Comparison of ENCODE assay signal across 17 mouse cellular contexts in genomic region chrX:133926760-133927159, GRCm38 (mm10). TPM values are rescaled to one million over a fixed set of nuclear protein-coding genes. Genes with fewer than 3 reads are reported as not detected.
"Had no signal": no experiment of that assay in that cellular context is flagged by ENCODE, and none has a peak within 500 bp of the region (broad histone marks: within the 10 kb centered on the region; RNA-seq: fewer than 3 reads in every experiment).

No protein-coding gene starts in this region.

- H3K9me3 ChIP-seq: neural tube, embryonic 13.5 days; neural tube, embryonic 15.5 days; stomach, embryonic 15.5 days had no signal

- H3K27me3 ChIP-seq: stomach, embryonic 15.5 days had no signal

- H3K9ac ChIP-seq: neural tube, embryonic 13.5 days; neural tube, embryonic 15.5 days; stomach, embryonic 15.5 days had no signal

- H3K4me1 ChIP-seq: neural tube, embryonic 13.5 days; neural tube, embryonic 15.5 days; stomach, embryonic 15.5 days had no signal

- H3K4me3 ChIP-seq: neural tube, embryonic 13.5 days; neural tube, embryonic 15.5 days; stomach, embryonic 15.5 days had no signal

- H3K4me2 ChIP-seq: neural tube, embryonic 13.5 days; neural tube, embryonic 15.5 days; stomach, embryonic 15.5 days had no signal

- H3K27ac ChIP-seq: neural tube, embryonic 13.5 days; neural tube, embryonic 15.5 days; stomach, embryonic 15.5 days; stomach, postnatal 0 days had no signal

- DNase-seq: retina, postnatal 1 day; right cerebral cortex, adult 18-20 months; right cerebral cortex, postnatal 14 days; right cerebral cortex, postnatal 25 days; right cerebral cortex, postnatal 4 days; spleen, adult 18-20 months; thymus, adult 18-20 months; thymus, adult 2 months; thymus, postnatal 14 days; thymus, postnatal 25 days; thymus, postnatal 36 days; thymus, postnatal 4 days had no signal

- H3K36me3 ChIP-seq: neural tube, embryonic 13.5 days; neural tube, embryonic 15.5 days; stomach, embryonic 15.5 days had no signal

RNA-seq across cellular contexts. Expression of gene Srpx2, which starts 18.5 kb away (rescaled TPM):
- total RNA-seq: neutrophil, adult 5-6 weeks had no signal
